Mouse (Mus musculus): ENCODE results near the gene Vsig10l.

DNA sequence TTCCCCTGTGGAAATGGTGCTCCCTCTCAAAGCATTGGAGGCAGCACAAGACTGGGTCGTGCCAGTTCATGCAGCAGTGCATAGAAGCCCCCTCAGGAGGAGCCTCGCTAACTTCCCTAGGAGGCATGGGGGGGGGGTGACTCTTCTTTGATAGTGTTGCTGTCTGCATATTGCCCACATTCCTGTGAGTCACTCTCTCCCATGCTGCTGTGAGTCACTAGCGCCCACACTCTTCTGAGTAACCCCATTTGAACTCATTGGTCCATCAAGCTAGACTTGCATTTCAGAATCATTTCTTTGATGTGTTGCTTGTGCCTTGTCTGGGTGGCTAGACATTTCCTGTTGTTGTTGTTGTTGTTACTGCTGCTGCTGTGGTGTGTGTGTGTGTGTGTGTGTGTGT lies 18.2 kb downstream of the Vsig10l start:
- TF ChIP-seq CTCF (IDR thresholded peaks at IDR 0.05; ENCODE audit: control insufficient read depth, insufficient read depth, insufficient read length) (no peak), USF1 (IDR thresholded peaks at IDR 0.05; ENCODE audit: low read depth) (no peak), CEBPB (IDR thresholded peaks at IDR 0.05; ENCODE audit: low read depth) (no peak), MAX (IDR thresholded peaks at IDR 0.05) (peak; percentile 60), FOSL1 (IDR thresholded peaks at IDR 0.05; ENCODE audit: insufficient read depth, low read length, poor library complexity, severe bottlenecking) (peak; percentile 78), MYOD1 (IDR thresholded peaks at IDR 0.05; ENCODE audit: control insufficient read depth, insufficient read length, low read depth) (no peak)

All from C2C12 (cell line).